Mouse (Mus musculus): ENCODE data around the gene Zdhhc25.
A peak's percentile ranks its signal among the peaks of the same experiment; 100 is the strongest.

Zdhhc25 gene

DNA sequence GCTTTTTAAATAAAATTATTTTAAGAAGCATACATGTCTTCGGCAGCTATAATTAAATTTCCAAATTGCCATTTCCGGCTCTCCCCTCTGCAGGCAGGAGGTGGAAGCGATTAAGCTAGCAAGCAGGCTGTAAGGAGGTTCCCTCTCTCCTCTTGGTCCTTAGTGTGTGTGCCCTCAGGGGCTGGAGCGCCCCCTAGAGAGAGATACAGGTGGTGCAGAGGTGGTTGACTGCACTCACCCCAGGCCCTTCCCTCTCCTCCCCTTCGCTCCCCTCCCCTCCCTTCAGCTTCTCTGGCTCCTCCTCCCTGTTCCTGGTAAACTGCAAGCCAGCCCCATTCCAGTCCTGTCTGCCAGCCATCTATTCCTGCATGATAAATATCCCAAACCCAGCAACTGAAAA, 35.1 kb downstream of the Zdhhc25 start:
- no peak for DNase-seq

DNA sequence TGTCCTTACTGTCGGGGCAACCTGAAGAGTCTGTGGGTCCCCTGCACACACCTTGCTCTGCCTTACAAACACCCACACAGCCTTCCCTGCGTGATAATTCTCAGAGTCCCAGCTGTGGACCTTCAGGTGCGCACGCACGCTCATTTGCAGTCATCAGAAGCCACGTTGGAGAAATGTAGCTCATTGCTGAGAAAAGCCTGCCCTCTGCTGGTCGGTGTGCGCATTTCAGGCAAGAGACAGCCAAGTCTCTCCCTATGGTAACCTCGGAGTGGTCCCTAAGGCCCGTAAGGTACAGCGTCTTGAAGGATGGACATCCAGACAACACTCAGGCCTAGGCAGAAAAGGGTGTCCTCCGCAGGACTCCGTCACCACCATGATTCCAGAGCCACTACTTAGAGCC, 50.9 kb downstream of the Zdhhc25 start:
- peak; percentile 53 for DNase-seq
